Mouse (Mus musculus) hindlimb bud, embryonic 11.5 days (tissue): ENCODE results near the gene Stmn3.

Experiments used
- DNase-seq: peaks from one replicate; pipeline ENCODE4 v3.0.0-alpha.2; 2012; ENCODE audit warnings: low read depth, low spot score; ENCODE audit errors: extremely low spot score

Gene Stmn3

GRCm38 (mm10) chr2:181314080-181314810, at the start of gene Stmn3:
Gene Stmn3 (minus strand): TSS chr2:181314500.
- no peak for DNase-seq

- DNase-seq: no peak
Measured at GRCm38 (mm10) chr2:181363946-181364345, 49.6 kb upstream of the Stmn3 start.

- DNase-seq: no peak
Measured at GRCm38 (mm10) chr2:181356780-181357179, 42.5 kb upstream of the Stmn3 start.

- no peak for DNase-seq
Measured at GRCm38 (mm10) chr2:181342766-181343165, 28.5 kb upstream of the Stmn3 start.

GRCm38 (mm10) chr2:181340426-181340825, 26.1 kb upstream of the Stmn3 start:
- DNase-seq: no peak

GRCm38 (mm10) chr2:181334023-181334422, 19.7 kb upstream of the Stmn3 start:
- peak; percentile 37 for DNase-seq

GRCm38 (mm10) chr2:181332542-181332941, 18.2 kb upstream of the Stmn3 start:
- no peak for DNase-seq

- DNase-seq: no peak
Measured at GRCm38 (mm10) chr2:181326098-181326497, 11.8 kb upstream of the Stmn3 start.

- no peak for DNase-seq
Measured at GRCm38 (mm10) chr2:181322136-181322535, 7.8 kb upstream of the Stmn3 start.

GRCm38 (mm10) chr2:181320103-181320499, 5.8 kb upstream of the Stmn3 start:
- no peak for DNase-seq

GRCm38 (mm10) chr2:181319248-181320102, 5.2 kb upstream of the Stmn3 start, which contains the start of gene Rtel1:
Gene Rtel1 (plus strand): TSS chr2:181319739.
- peak; percentile 66 for DNase-seq

- DNase-seq: no peak
Measured at GRCm38 (mm10) chr2:181313344-181314079, 788 bp downstream of the Stmn3 start.

GRCm38 (mm10) chr2:181313006-181313343, 1.3 kb downstream of the Stmn3 start:
- no peak for DNase-seq

GRCm38 (mm10) chr2:181312435-181312834, 1.9 kb downstream of the Stmn3 start:
- no peak for DNase-seq

- no peak for DNase-seq
Measured at GRCm38 (mm10) chr2:181307144-181307804, 7.0 kb downstream of the Stmn3 start.

- DNase-seq: no peak
Measured at GRCm38 (mm10) chr2:181304944-181305343, 9.4 kb downstream of the Stmn3 start.

- no peak for DNase-seq
Measured at GRCm38 (mm10) chr2:181302041-181302440, 12.3 kb downstream of the Stmn3 start.

GRCm38 (mm10) chr2:181290937-181291336, 23.4 kb downstream of the Stmn3 start:
- no peak for DNase-seq

- no peak for DNase-seq
Measured at GRCm38 (mm10) chr2:181288691-181289090, 25.6 kb downstream of the Stmn3 start.

- DNase-seq: peak; percentile 91
Measured at GRCm38 (mm10) chr2:181287958-181288350, 26.3 kb downstream of the Stmn3 start, which contains the start of gene Gmeb2. Gene Gmeb2 (minus strand): TSS chr2:181288035.
